26 mouse cellular contexts compared by ENCODE assay signal in the genomic region with DNA sequence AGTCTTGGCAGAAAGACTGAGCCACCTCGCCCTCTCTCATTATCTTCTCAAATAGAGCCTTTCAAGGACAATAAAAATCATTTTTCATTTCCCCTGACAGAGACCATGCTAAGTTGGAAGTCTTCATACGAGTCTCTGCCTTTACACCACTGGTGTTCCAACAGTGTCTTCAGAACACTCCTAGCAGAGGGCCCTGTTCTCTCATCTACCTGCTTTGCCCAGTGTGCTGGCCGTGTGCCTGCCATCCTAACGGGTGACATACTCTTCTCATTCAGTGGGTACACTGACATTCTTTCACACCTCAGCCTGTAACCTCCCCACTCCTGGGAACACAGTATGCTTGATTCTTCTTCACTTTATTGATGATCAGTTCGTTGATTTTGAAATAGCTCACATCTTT. TPM values are rescaled to one million over a fixed set of nuclear protein-coding genes. Genes with fewer than 3 reads are reported as not detected.
"Had no signal": no experiment of that assay in that cellular context is flagged by ENCODE, and none has a peak within 500 bp of the region (broad histone marks: within the 10 kb centered on the region; RNA-seq: fewer than 3 reads in every experiment).

No protein-coding gene starts in this region.

- H3K4me3 ChIP-seq: liver, embryonic 12.5 days; midbrain, embryonic 10.5 days; midbrain, embryonic 12.5 days; midbrain, embryonic 15.5 days; neural tube, embryonic 13.5 days; neural tube, embryonic 15.5 days had no signal

- H3K27me3 ChIP-seq: liver, embryonic 12.5 days; midbrain, embryonic 12.5 days; midbrain, embryonic 15.5 days; neural tube, embryonic 13.5 days; neural tube, embryonic 15.5 days had no signal

- H3K36me3 ChIP-seq: liver, embryonic 12.5 days; midbrain, embryonic 10.5 days; midbrain, embryonic 12.5 days; midbrain, embryonic 15.5 days; neural tube, embryonic 13.5 days; neural tube, embryonic 15.5 days had no signal

- H3K27ac ChIP-seq: liver, embryonic 12.5 days; liver, embryonic 14.5 days; midbrain, embryonic 10.5 days; midbrain, embryonic 12.5 days; midbrain, embryonic 15.5 days; neural tube, embryonic 13.5 days; neural tube, embryonic 15.5 days had no signal

- H3K9me3 ChIP-seq: liver, embryonic 12.5 days; midbrain, embryonic 10.5 days; midbrain, embryonic 12.5 days; midbrain, embryonic 15.5 days; neural tube, embryonic 13.5 days; neural tube, embryonic 15.5 days had no signal

- H3K9ac ChIP-seq: liver, embryonic 12.5 days; liver, embryonic 14.5 days; lung, embryonic 14.5 days; midbrain, embryonic 12.5 days; midbrain, embryonic 15.5 days; neural tube, embryonic 13.5 days; neural tube, embryonic 15.5 days had no signal

- H3K4me2 ChIP-seq: liver, embryonic 12.5 days; lung, embryonic 14.5 days; midbrain, embryonic 12.5 days; midbrain, embryonic 15.5 days; neural tube, embryonic 13.5 days; neural tube, embryonic 15.5 days had no signal

- DNase-seq: lung, adult 18-20 months; lung, embryonic 14.5 days; lung, postnatal 10 days; lung, postnatal 4 days; retina, postnatal 1 day; right cerebral cortex, adult 18-20 months; right cerebral cortex, postnatal 25 days; right cerebral cortex, postnatal 4 days; thymus, adult 18-20 months had no signal

- H3K4me1 ChIP-seq: midbrain, embryonic 10.5 days; midbrain, embryonic 12.5 days; midbrain, embryonic 15.5 days; neural tube, embryonic 13.5 days; neural tube, embryonic 15.5 days had no signal

- ATAC-seq: liver, embryonic 12.5 days; midbrain, embryonic 15.5 days had no signal

RNA-seq across cellular contexts. Expression of gene Astl, which starts 22.0 kb away (rescaled TPM):
- total RNA-seq: megakaryocyte-erythroid progenitor cell, adult 5-6 weeks; midbrain, postnatal 0 days had no signal
- polyA plus RNA-seq: liver, embryonic 12.5 days; liver, embryonic 14.5 days; liver, embryonic 16.5 days; lung, embryonic 14.5 days; lung, embryonic 16.5 days; midbrain, embryonic 10.5 days; midbrain, embryonic 12.5 days; midbrain, embryonic 15.5 days; midbrain, postnatal 0 days; neural tube, embryonic 11.5 days; neural tube, embryonic 13.5 days; neural tube, embryonic 15.5 days; small intestine, adult 2 months; stomach, embryonic 14.5 days; stomach, embryonic 16.5 days had no signal

RNA-seq across cellular contexts. Expression of gene Adra2b, which starts 46.6 kb away (rescaled TPM):
- total RNA-seq: megakaryocyte, adult 5-6 weeks; megakaryocyte-erythroid progenitor cell, adult 5-6 weeks; monocyte, adult 5-6 weeks had no signal
- polyA plus RNA-seq: lung, embryonic 14.5 days had no signal
